Mouse (Mus musculus) right cerebral cortex, postnatal 14 days (tissue): ENCODE measurements around the gene Catip.
"Not testable (repeated sequence)": the region's sequence is repeated elsewhere in the genome, so short reads cannot be mapped to it uniquely, and the experiment has no call there.

ENCODE experiments used
- DNase-seq: peaks from one replicate; pipeline ENCODE4 v3.0.0; 2022

The Catip gene

DNA sequence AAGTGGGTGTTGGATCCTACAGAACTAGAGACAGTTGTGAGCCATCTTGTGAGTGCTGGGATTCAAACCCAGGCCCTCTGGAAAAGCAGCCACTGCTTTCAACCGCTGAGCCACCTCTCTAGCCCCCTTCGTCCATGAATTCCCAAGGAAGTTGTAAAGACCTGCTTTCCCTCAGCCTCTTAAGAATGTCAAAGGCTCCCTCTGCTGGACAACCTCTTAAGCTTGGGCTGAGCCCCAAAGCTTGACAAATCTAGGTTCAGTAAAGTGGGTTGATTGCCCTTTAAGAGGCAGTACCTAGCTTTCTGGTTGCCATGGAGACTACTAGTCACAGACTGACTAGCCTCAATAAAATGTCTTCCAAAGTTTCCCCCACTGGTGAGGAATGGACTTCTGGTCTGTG is at the start of gene Catip:
Gene Catip (plus strand): TSS at position 297 of the 400 bp plus-strand sequence.
- peak; percentile 71 for DNase-seq

DNA sequence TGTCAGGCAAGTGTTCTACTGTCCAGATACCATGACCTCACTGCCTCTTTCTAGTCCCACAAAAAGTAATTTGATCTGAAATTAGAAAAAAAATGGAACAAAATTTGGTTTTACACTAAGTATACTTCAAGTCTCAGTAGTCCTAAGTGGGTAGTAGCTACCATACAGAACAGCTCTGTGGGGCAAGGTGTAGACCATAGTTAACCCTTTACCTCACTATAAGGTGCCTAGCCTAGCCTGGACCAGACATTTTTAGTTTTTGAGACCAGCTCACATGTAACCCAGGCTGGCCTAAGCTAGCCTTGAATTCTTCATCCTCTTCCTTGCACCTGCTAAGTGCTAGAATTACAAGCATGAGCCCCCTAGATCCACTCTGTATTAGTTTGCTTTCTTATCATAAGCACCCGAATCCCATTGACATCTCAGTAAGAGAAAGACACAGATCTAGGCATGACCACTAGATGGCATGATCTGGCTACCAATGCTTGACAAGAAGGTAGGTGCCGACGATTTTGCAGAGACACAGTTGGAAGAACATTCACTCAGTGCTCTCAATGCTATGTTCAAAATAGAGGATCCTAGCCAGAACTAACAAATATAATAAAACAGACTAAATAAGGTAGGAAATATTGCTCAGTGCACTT is 48.7 kb upstream of the Catip start:
- DNase-seq = peak; percentile 55

DNA sequence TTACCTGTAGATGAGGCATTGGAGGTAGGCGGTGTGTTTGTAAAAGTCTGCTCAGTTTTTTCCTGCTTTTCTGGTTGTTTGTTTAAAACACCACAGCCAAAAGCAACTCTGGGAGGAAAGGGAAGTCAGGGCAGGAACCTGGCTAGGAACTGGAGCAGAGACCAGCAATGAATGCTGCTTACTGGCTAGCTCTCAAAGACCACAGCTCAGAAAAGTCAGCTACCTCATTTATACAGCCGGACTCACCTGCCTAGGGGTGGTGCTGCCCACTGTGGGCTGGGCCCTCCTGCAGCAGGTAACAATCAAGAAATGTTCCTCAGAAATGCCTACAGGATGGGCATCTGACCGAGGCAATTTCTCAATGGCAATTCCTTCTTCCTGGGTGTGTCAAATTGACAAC is 47.1 kb upstream of the Catip start:
- no peak for DNase-seq

DNA sequence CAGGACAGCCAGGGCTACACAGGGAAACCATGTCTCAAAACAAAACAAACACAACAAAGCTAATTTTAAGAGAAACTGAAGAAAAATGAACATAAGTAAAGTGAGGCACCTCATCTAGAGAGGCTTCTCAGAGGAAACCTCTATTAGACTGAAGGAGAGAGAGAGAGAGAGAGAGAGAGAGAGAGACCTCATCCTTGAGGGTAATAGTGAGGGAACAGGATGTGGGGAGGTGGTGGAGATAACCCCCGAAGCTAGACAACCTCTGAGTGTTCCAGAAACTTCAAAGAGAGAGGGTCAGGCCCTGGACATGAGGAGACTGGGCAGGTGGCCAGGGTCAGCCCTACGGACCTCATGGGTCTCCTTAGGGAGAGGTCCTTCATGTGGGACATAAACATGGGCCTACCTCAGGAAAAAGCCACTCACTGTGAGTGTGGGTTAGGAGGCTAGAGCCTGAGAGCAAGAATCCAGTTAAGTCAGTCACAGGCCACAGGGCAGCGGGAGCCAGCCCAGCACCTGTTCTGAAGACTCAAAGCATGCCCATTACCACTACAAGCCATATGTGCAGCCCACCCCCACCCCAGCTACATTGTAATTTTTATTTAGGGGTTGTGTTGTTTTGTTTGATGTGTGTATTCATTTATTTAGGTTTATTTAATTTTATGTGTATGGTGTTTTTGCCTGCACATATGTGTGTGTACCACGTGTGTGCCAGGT is 45.6 kb upstream of the Catip start:
- DNase-seq = no peak

DNA sequence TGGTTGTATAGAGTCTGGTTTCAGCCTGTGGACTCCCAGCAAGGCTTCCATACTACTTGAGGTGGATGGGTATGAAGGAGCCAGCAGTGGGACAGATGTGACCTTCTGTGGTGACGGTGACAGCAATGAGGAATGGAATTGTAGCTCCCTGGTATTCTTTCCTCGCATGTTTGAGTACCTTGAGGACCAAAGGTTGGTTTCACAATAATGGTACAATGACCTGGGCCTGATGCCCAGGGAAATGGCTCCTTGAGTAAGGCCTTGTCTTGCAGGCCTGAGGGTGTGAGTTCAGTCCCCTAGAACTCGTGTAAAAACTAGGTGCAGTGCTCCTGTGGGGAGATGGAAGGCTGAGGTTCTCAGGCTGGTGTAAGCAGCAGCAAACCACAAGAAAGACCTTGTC is 43.2 kb upstream of the Catip start:
- no peak for DNase-seq

DNA sequence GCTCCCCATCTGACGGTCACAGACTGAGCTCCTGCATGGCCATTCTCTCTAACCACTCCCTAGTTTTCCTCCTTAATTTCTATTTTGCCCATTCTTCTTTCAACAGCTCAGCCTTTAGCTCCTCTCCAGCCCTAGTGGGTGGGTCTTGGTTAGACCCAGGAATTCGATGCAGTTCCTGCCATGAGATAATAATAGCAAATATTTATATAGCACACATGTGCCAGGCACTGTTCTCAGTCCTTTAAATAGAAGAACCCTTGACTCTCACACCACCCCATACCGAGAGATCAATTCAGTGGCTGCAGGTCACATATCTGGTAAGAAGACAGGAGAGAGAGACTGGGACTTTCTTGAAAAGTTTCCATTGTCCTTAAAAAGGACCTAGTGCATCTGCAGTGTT is 40.5 kb upstream of the Catip start:
- no peak for DNase-seq

DNA sequence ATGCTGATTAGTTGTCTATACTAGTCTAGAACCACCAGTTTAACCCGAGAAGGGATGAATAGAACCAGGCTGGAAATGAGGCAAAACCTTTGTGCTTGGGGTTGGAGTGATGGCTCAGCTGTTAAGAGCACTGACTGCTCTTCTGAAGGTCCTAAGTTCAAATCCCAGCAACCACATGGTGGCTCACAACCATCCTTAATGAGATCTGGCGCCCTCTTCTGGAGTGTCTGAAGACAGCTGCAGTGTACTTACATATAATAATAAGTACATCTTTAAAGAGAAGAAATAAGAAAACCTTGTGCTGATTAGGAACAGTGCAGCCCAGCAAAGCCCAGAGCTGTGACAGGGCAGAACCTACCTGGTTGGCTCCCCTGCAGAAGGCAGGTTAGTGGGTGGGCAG is 35.0 kb upstream of the Catip start:
- DNase-seq = not testable (repeated sequence)

DNA sequence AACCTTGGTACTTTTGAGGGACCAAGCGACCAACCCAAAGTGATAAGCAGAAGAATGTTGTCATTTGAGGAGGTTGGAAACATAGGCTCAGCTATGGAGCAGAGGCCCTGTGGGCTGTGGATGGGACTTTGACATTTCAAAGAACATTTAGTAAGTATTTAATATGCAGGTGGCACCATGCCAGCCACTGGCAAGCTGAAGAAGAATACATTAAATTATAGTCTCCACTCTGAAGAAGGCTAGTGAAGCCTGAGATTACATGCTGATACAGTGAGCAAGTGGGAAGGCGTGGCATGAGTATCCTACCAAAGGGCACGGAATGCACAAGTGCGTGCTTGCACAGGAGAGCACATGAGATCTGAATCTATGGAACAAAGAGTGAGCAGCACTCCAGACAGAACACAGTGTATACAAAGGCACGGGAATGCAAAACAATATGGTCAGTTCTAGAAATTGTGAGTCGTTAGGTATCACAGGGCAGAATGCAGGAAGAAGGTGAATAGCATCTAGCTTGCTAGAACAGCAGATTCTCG is 31.9 kb upstream of the Catip start:
- no peak for DNase-seq

DNA sequence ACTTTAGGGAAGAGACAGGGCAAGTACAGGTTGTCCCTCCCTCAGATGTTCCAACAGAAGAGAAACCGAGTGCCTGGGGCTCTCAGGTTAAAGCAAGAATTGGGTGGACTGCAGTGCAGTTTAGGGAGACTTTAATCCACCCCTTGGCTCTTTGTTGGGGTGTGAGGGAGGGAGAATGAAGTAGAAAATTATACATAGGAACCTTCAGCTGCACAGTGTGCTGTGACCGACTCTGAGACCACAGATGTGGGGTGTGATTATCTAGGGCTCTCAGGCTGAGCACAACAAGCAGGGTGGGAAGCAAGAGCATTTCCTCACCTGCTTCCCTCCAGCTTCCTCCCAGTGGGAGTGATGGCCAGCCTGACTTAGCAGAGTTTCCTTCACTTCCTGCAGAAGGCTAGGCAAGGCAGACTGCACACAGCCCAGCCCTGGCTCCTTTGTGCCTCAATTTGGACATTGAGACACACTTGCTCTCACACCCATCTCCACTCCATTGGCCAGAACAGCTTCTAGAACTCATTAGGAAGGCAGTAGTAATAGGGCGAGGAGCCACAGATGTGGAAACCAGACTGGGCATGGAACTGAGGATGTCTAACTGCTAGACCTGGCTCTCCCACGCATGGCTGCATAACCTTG is 30.7 kb upstream of the Catip start:
- no peak for DNase-seq

DNA sequence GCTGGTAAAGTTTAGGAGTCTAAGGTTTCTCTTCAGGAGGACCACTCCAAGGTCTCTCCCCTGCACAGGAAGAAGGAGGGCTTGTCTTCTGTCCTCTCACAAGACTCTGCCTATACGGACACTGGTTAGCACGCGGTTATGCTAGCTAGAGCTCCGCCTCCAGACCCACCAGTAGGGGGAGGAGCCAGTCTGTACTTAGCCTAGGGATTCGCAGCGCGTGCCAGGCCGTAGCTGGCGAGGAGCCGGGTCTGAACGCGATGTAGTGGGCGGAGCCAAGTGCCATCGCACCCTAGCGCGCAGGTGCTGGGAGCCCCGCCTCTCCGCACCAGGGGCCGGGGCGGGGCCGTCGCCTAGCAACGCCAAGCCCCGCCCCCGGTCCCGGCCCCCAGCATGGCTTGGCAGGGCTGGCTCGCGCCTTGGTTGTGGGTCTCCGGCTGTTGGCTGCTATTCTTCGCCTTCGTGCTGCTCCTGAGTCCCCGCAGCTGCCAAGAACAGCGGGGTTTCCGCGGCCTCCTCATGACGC is 29.6 kb upstream of the Catip start:
- DNase-seq = peak; percentile 95

DNA sequence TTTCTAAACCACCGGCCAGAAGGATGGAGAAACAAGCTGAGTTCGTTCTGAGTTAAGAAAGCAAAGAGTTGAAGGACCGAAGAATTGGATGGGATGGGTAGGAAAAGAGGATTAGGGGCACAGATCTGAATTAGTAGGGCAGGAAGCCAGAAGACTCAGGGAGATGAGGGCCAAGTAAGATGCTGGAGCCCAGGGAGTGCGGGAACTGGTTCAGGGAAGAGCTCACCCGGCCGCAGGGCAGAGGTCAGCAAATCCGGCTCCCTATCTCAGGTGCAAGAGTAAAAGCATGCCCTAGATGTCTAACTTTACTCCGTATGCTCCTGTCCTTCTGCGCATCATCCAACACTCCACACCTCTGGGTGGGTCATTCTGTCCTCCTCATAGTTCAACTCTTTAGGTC is 29.0 kb upstream of the Catip start:
- DNase-seq = no peak

DNA sequence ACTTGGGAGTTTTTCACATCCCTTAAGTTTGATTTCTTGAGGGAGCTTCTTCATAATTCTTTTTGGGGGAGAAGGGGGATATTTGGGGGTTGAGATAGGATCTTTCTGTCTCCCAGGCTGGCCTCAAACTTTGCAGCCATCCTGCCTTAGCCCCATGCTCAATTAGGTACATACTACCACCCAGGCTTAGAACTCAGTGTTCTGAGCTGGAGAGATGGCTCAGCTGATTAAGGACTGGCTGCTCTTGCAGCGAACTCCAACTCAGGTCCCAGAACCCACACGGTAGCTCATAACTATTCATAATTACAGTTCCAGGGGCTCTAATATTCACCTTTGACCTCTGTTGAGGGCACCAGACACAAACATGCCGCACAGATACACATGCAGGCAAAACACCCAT is 27.3 kb upstream of the Catip start:
- DNase-seq = no peak

DNA sequence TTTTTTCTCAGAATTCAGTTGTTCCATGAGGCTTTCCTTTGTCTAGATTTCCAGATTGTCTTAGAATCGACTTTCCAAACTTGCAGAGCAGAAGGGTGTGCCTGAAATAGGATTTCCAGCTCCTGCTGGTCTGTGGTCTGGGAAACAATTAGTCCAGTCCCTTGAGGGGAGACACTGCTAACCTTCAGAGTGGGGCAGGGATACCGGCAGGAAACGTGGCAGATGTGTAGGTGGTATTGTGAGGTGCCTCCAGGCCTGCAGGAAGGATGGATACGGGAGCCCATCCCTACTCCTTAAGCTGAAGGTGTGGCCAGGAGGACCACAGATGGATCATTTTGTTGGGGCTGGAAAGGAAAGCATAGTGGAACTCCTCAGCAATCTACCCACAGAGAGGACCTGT is 26.9 kb upstream of the Catip start:
- no peak for DNase-seq

DNA sequence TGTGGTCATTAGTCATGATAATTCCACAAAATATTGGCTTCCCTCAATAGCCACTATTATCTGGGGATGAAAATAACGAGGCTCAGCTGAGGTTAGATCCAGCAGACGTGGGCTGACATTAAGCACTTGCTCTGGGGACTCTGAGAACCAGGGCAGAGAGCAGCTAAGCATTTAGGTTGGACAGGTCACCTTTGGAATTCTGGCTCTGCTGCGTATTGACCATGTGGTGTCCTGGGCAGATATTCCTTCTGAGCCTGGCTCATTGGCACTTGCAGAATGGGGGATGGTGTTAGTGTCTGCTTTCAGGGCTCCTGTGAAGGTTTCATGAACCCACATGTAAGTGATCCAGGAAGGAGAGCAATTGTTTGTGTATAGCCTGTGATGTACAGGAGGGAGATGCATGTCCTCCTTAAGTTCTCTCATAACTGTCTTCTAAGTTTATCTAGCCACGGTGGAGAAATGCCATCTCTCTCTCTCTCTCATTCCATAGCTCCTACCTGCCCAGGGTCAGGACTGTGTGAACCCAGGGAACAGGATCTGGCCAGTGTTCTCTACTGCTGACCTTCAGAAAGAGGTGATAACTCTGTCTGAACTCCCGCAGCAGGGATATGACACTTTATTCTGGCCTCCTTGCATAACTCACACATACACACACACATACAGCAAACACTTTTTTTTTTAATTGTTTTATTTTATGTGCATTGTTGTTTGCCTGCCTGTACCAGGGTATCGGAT is 26.3 kb upstream of the Catip start:
- DNase-seq = no peak

DNA sequence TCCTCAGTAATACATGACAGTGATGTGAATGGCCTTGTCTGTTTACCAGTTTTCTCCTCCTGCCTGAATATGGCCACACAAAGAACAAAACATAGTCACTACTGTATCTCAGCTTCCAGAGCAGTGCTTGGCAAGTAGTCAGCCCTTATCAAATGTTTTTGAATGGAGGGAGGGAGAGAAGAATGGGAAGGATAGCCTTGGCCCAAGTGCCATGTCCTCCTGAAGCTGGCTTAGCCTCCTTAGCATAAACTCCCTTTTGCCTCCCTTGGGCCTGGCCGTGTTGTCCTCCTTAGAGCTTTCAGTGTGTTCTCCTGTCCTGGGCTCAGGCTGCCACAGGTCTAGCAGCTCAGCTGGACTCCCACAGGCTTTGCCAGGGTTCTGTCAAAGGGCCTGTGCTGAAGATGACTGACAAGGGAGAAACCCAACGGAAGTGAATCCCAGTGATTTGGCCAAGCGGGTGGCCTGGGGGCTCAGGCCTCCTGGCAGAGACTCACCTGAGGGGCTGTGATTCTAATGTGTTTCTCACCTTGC is 24.6 kb upstream of the Catip start:
- no peak for DNase-seq

DNA sequence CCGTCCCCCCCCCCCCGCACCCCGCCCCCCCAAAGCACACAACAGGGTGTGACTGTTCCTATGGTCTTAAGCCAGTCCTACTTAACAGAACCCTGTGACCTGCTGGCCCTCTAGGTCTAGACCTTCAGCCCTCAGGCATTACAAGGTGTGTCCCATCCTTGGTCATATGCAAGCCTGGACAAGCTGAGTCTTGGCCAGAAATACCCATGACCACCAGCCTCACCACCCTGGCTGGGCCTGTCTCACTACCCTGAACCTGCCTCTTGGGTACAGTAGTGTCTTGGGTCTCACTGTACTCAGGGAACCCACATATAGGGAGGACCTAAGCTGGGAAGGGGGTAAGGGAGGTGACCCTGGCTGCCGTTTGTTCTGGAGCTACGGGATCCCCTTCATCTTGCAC is 23.9 kb upstream of the Catip start:
- DNase-seq = no peak

DNA sequence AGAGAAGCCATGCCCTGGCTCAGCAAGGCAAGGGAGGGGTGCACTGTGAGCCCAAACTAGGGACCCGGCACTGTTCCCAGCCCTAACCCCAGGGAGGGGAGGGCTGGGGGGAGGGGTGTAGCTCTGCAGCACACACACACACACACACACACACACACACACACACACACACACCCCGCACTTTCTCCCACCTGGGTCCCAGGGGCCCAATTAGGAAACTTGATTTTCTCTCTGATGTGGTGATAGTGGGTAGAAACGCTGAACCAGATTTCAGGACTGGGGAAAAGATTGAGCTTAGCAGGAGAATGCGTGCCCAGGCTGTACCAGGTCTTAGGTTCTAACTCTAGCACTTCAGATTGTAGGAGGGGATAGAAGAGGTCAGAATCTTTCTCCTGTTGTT is 23.3 kb upstream of the Catip start:
- no peak for DNase-seq

DNA sequence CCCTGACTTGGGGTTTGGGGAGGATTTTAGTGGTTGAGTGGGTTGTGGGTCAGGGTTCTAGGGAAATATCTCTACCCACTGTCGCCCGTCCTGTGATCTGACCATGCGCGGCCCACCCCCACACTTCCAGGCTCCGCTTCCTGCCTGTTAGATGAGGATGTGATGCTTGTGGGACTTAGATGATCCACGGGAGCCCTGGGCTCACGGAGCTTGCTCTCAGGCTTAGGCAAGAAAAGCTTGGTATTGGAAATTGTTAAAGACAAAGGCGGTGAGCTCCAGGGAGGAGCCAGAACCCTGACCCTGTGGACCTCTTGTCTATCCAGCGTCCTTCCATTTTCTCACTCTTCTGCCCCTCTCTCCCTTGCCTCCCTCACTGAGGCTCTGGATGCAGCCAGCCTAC is 22.0 kb upstream of the Catip start:
- DNase-seq = no peak

DNA sequence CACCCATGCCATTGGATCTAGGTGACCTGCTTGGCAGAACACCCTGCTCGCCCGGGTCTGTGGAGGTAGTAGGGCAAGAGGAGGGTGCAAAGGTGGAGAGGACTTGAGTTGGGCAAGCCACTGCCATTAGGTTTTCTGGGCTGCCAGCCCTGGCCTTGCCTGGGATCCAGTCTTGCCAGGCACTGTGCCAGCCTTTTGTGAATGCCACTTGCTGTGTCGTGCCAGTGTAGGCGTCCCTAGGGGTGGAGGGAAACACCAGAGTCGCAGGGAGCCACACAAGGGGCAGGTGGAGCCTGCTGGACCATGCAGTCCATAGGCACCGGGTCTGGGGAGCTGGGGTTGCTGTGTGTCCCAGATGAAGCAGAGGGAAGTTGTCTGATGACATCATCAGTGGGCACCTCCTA is 21.5 kb upstream of the Catip start:
- peak; percentile 67 for DNase-seq

DNA sequence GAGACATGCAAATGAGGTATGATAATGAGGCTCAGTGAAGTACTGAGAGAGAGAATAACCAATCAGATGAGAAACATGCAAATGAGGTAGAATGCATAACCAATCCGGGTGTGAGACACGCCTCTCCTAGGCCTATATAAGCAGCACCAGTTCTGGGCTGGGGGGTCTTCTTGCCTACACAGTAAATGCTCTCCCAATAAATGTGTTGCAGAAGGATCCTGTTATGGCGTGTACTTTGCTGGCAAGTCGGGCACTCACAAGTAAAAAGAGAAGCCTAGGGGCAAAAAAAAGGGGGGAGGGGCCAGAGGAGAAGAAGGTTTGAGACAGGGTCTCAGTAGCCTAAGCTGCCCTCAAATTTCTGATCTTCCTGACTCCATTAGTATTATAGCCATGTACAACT is 20.9 kb upstream of the Catip start:
- not testable (repeated sequence) for DNase-seq

DNA sequence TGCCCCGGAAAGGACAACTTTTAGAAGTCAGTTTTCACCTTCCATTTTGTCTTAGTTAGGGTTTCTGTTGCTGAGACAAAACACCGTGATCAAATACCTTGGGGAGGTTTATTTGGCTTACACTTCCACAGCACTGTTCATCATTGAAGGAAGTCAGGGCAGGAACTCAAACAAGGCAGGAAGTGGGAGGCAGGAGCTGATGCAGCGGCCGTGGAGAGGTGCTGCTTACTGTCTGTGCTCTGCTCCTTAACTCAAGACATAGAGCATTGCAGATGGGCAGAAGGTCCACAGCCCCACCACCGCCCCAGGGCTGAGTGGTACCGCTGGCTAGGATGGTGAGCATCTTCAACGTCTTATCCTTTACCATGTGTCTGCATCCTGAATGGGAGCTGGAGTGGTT is 20.0 kb upstream of the Catip start:
- no peak for DNase-seq

DNA sequence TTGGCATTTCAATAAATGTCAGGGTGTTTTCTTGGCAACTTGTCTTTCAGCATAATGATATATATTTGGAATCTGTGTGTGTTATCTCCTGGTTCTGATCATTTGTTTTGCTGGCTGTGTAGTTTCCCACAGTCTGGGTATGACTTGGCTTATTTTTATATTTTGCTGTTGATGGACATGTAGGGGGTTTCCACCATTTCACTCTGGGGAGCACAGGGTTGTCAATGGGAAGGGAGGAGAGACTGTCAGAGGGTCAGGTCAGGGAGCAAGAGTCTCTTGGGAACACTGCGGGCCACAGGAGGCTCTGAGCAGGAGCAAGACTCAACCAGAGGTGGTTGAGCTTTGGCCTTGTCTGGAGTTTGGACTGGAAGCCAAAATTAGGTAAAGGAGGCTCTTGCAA is 19.6 kb upstream of the Catip start:
- DNase-seq = no peak

DNA sequence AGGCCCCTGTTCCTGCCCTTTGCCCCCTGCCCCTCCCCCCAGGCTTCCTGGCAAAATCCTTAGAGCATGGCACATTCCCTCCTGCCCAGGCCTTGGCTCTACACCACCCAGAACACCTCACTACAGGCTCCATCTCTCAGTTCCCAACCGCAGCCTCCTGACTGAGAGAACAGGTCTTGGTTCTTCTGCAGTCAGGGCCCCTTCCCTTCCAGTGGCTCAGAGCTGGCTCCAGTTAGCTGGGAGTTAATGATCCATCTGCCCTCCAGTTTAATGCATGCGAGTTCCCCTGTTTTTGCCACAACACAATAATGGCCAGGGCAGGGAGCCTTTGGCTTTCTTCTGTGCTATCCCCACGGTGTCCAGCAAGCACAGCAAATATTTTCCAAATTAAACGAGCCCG is 18.7 kb upstream of the Catip start:
- DNase-seq = no peak
